Mouse (Mus musculus) MEL (cell line): Measurements from ENCODE around the gene Gas7. TPM values are rescaled to one million over a fixed set of nuclear protein-coding genes. Genes with fewer than 3 reads are reported as not detected.

ENCODE experiments used
- DNase-seq: peaks from one replicate; pipeline ENCODE4 v3.0.0; 2011; ENCODE audit warnings: low read depth, low spot score
- H3K27ac ChIP-seq: 2 replicates; pipeline ENCODE4 v1.5.1; 2012; ENCODE audit warnings: low read depth, mild to moderate bottlenecking, control low read depth, low read length, moderate library complexity; ENCODE audit not compliant: control insufficient read depth
- H3K27me3 ChIP-seq, 2 experiments: fragments of 150-350 bp in 1 of 2; sonication (generic) in 1 of 2; 2 replicates each; pipeline ENCODE4 v1.6.1; 2012; ENCODE audit warnings: low read length in 2 of 2, mild to moderate bottlenecking in 2 of 2, improper control_type of control experiment in 1 of 2, moderate library complexity in 1 of 2; ENCODE audit not compliant: insufficient read depth in 2 of 2, control insufficient read depth in 1 of 2
- H3K36me3 ChIP-seq, 2 experiments: 2 replicates each; pipeline ENCODE4 v1.6.1; 2012 to 2014; ENCODE audit warnings: low read length in 2 of 2, improper control_type of control experiment in 1 of 2, inconsistent platforms in 1 of 2, mild to moderate bottlenecking in 1 of 2; ENCODE audit not compliant: insufficient read depth in 2 of 2, control insufficient read depth in 1 of 2
- H3K4me1 ChIP-seq, 2 experiments: fragments of 150-350 bp in 1 of 2; sonication (generic) in 1 of 2; 2 replicates each; pipeline ENCODE4 v1.6.1; 2012; ENCODE audit warnings: low read length in 2 of 2, improper control_type of control experiment in 1 of 2, mild to moderate bottlenecking in 1 of 2; ENCODE audit not compliant: insufficient read depth in 2 of 2, control insufficient read depth in 1 of 2
- H3K4me3 ChIP-seq, 2 experiments: fragments of 150-350 bp in 1 of 2; sonication (generic) in 1 of 2; 2 replicates each; pipeline ENCODE4 v1.5.1; 2012; ENCODE audit warnings: low read depth in 2 of 2, low read length in 2 of 2, mild to moderate bottlenecking in 2 of 2, moderate library complexity in 2 of 2, control low read depth in 1 of 2, improper control_type of control experiment in 1 of 2; ENCODE audit not compliant: control insufficient read depth in 1 of 2, insufficient read depth in 1 of 2
- H3K79me2 ChIP-seq: 2 replicates; pipeline ENCODE4 v1.6.1; 2012; ENCODE audit warnings: mild to moderate bottlenecking, low read length, moderate library complexity; ENCODE audit not compliant: control insufficient read depth, poor library complexity, insufficient read depth
- H3K9ac ChIP-seq: 2 replicates; pipeline ENCODE4 v1.6.1; 2012; ENCODE audit warnings: low read depth, mild to moderate bottlenecking, control low read depth, low read length, moderate library complexity; ENCODE audit not compliant: control insufficient read depth, poor library complexity, severe bottlenecking
- H3K9me3 ChIP-seq: fragments of 150-350 bp; sonication (generic); replicated peaks from 2 replicates; pipeline ENCODE4 v1.6.1; 2012; ENCODE audit warnings: mild to moderate bottlenecking, low read length, improper control_type of control experiment, moderate library complexity; ENCODE audit not compliant: insufficient read depth
- CHD1 ChIP-seq: IDR thresholded peaks from 2 replicates; pipeline ENCODE4 v1.6.1; 2012; ENCODE audit warnings: low read depth, mild to moderate bottlenecking, inconsistent platforms, low read length, improper control_type of control experiment
- CHD2 ChIP-seq: IDR thresholded peaks from 2 replicates; pipeline ENCODE4 v1.6.1; 2011; ENCODE audit warnings: low read length, improper control_type of control experiment
- E2F4 ChIP-seq: IDR thresholded peaks from 2 replicates; pipeline ENCODE4 v1.6.1; 2011; ENCODE audit warnings: low read depth, low read length, improper control_type of control experiment, borderline replicate concordance
- ELF1 ChIP-seq: IDR thresholded peaks from 2 replicates; pipeline ENCODE4 v1.6.1; 2014; ENCODE audit warnings: low read depth, mild to moderate bottlenecking, inconsistent platforms, low read length, improper control_type of control experiment, moderate library complexity
- EP300 ChIP-seq, 2 experiments: IDR thresholded peaks; 2 replicates each; pipeline ENCODE4 v1.6.1; 2011; ENCODE audit warnings: improper control_type of control experiment in 2 of 2, low read length in 2 of 2, low read depth in 1 of 2, mild to moderate bottlenecking in 1 of 2
- ETS1 ChIP-seq: IDR thresholded peaks from 2 replicates; pipeline ENCODE4 v1.6.1; 2012; ENCODE audit warnings: low read depth, mild to moderate bottlenecking, inconsistent platforms, low read length, improper control_type of control experiment, moderate library complexity
- GATA1 ChIP-seq: IDR thresholded peaks from 2 replicates; pipeline ENCODE4 v1.6.1; 2011; ENCODE audit warnings: low read depth, low read length, improper control_type of control experiment
- KAT2A ChIP-seq: conservative IDR thresholded peaks from 2 replicates; pipeline ENCODE4 v1.6.1; 2012; ENCODE audit warnings: low read depth, low read length, improper control_type of control experiment, inconsistent platforms
- MAFK ChIP-seq: IDR thresholded peaks from 2 replicates; pipeline ENCODE4 v1.6.1; 2011; ENCODE audit warnings: low read depth, mild to moderate bottlenecking, low read length, improper control_type of control experiment, borderline replicate concordance
- MAX ChIP-seq: IDR thresholded peaks from 2 replicates; pipeline ENCODE4 v1.6.1; 2011; ENCODE audit warnings: low read length, improper control_type of control experiment
- MEF2A ChIP-seq: IDR thresholded peaks from 2 replicates; pipeline ENCODE4 v1.6.1; 2014; ENCODE audit warnings: low read depth, mild to moderate bottlenecking, inconsistent platforms, low read length, improper control_type of control experiment; ENCODE audit not compliant: poor library complexity, insufficient replicate concordance, severe bottlenecking; ENCODE audit errors: extremely low read depth
- MYB ChIP-seq: IDR thresholded peaks from 2 replicates; pipeline ENCODE4 v1.6.1; 2011; ENCODE audit warnings: mild to moderate bottlenecking, low read depth, low read length, improper control_type of control experiment
- MYC ChIP-seq: IDR thresholded peaks from 2 replicates; pipeline ENCODE4 v1.6.1; 2011; ENCODE audit warnings: low read depth, mild to moderate bottlenecking, low read length, improper control_type of control experiment, moderate library complexity
- NRF1 ChIP-seq: IDR thresholded peaks from 2 replicates; pipeline ENCODE4 v1.6.1; 2014; ENCODE audit warnings: low read depth, mild to moderate bottlenecking, inconsistent platforms, low read length, improper control_type of control experiment, moderate library complexity; ENCODE audit not compliant: poor library complexity, insufficient read depth, severe bottlenecking
- POLR2A ChIP-seq, 2 experiments: IDR thresholded peaks; 2 replicates each; pipeline ENCODE4 v1.6.1; 2011 to 2012; ENCODE audit warnings: low read length in 2 of 2, mild to moderate bottlenecking in 2 of 2, control low read depth in 1 of 2, improper control_type of control experiment in 1 of 2, low read depth in 1 of 2, moderate library complexity in 1 of 2; ENCODE audit not compliant: control insufficient read depth in 1 of 2, insufficient read depth in 1 of 2, poor library complexity in 1 of 2
- POLR2AphosphoS2 ChIP-seq: IDR thresholded peaks from 2 replicates; pipeline ENCODE4 v1.6.1; 2011; ENCODE audit warnings: low read length, improper control_type of control experiment
- RCOR1 ChIP-seq: IDR thresholded peaks from 2 replicates; pipeline ENCODE4 v1.6.1; 2012; ENCODE audit warnings: low read depth, mild to moderate bottlenecking, inconsistent platforms, low read length, improper control_type of control experiment
- SIN3A ChIP-seq: IDR thresholded peaks from 2 replicates; pipeline ENCODE4 v1.6.1; 2012; ENCODE audit warnings: low read length, improper control_type of control experiment, inconsistent platforms
- TAL1 ChIP-seq: IDR thresholded peaks from 2 replicates; pipeline ENCODE4 v1.6.1; 2012; ENCODE audit warnings: mild to moderate bottlenecking, inconsistent platforms, low read length, moderate library complexity, mixed read lengths
- TBP ChIP-seq: IDR thresholded peaks from 2 replicates; pipeline ENCODE4 v1.8.0; 2011; ENCODE audit warnings: low read depth, low read length, improper control_type of control experiment
- UBTF ChIP-seq: IDR thresholded peaks from 2 replicates; pipeline ENCODE4 v1.6.1; 2012; ENCODE audit warnings: low read depth, mild to moderate bottlenecking, inconsistent platforms, low read length, improper control_type of control experiment, moderate library complexity, borderline replicate concordance; ENCODE audit not compliant: insufficient read depth
- USF2 ChIP-seq, 2 experiments: IDR thresholded peaks; 2 replicates each; pipeline ENCODE4 v1.6.1; 2011 to 2012; ENCODE audit warnings: improper control_type of control experiment in 2 of 2, low read length in 2 of 2, borderline replicate concordance in 1 of 2, inconsistent platforms in 1 of 2, low read depth in 1 of 2, mild to moderate bottlenecking in 1 of 2; ENCODE audit not compliant: insufficient read depth in 1 of 2
- ZC3H11A ChIP-seq: IDR thresholded peaks from 2 replicates; pipeline ENCODE4 v1.6.1; 2012; ENCODE audit warnings: low read depth, mild to moderate bottlenecking, inconsistent platforms, low read length, improper control_type of control experiment
- ZKSCAN1 ChIP-seq: IDR thresholded peaks from 2 replicates; pipeline ENCODE4 v1.6.1; 2012; ENCODE audit warnings: low read depth, mild to moderate bottlenecking, inconsistent platforms, low read length, improper control_type of control experiment, moderate library complexity
- ZNF384 ChIP-seq: IDR thresholded peaks from 2 replicates; pipeline ENCODE4 v1.6.1; 2012; ENCODE audit warnings: low read depth, mild to moderate bottlenecking, inconsistent platforms, low read length, improper control_type of control experiment
- polyA plus RNA-seq, 2 experiments: library from polyadenylated mRNA; stranded (reverse) in 1 of 2; unstranded in 1 of 2; fragments of >175 nt in 1 of 2; fragments of >200 nt in 1 of 2; gene quantifications; 2 replicates each; pipeline versions ENCODE4 v1.2.1 to v1.2.4; 2012; ENCODE audit warnings: low replicate concordance in 2 of 2, low read depth in 1 of 2; ENCODE audit not compliant: insufficient read length in 2 of 2, insufficient read depth in 1 of 2, missing spikeins in 1 of 2
- total RNA-seq: library from RNA; depleted of rRNA; stranded (reverse); fragments of 300-350 nt; gene quantifications from 2 replicates; pipeline ENCODE4 v1.2.3, GENCODE M21; 2012

Gas7 gene
- total and polyA plus RNA-seq, 3 experiments, result 0.04 TPM; not detected in 2

DNA sequence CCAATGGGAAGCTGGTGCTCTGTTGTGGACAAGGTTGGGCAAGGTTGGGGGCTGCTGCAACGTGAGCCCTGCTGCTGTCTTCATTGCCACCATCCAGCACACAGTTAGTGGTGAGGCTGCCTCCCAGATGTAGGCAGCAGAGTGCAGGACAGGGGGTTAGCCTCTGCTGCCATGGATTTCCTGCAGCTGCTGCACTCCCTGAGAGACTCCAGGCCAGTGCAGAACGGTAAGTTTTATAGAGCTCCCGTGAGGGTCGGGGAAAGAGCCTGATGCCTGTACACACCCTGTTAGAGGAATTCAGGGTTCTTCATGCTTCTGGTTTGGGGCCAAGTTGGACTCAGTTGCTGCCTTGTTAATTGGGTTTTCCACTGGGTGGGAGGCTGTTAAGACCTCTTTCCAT, 11.9 kb downstream of the Gas7 start:
- H3K27me3 ChIP-seq, result no peaks in the 10 kb centered on the region
- H3K27ac ChIP-seq, result no peak overlapping the region
- H3K9me3 ChIP-seq, result no peaks in the 10 kb centered on the region
- no peak for DNase-seq
- no peak for TF ChIP-seq EP300 (IDR thresholded peaks at IDR 0.05; ENCODE audit: low read depth in 1 of 2, low read length in 2 of 2)
- no peak for TF ChIP-seq ZKSCAN1
- no peak for TF ChIP-seq CHD1
- no peak for TF ChIP-seq TAL1
- TF ChIP-seq POLR2A (IDR thresholded peaks at IDR 0.05; ENCODE audit: control insufficient read depth in 1 of 2, insufficient read depth in 1 of 2, low read depth in 1 of 2, low read length in 2 of 2, poor library complexity in 1 of 2), result no peak
- no peak for TF ChIP-seq ZC3H11A
- TF ChIP-seq CHD2, result no peak
- no peak for TF ChIP-seq POLR2AphosphoS2
- TF ChIP-seq E2F4, result no peak
- TF ChIP-seq RCOR1, result no peak
- TF ChIP-seq MYC, result no peak
- TF ChIP-seq SIN3A, result no peak
- TF ChIP-seq NRF1, result no peak
- no peak for TF ChIP-seq MEF2A
- TF ChIP-seq GATA1, result no peak
- no peak for TF ChIP-seq ETS1
- no peak for TF ChIP-seq ZNF384
- no peak for TF ChIP-seq MYB
- TF ChIP-seq MAX, result no peak
- TF ChIP-seq UBTF, result no peak
- H3K9ac ChIP-seq, result no peak overlapping the region
- H3K79me2 ChIP-seq, result no peaks in the 10 kb centered on the region
- no peaks in the 10 kb centered on the region for H3K4me1 ChIP-seq
- no peak overlapping the region for H3K4me3 ChIP-seq
- H3K36me3 ChIP-seq, result no peaks in the 10 kb centered on the region

- Histone ChIP-seq H3K4me3 (no peak overlapping the region), H3K36me3 (no peaks in the 10 kb centered on the region), H3K4me1 (no peaks in the 10 kb centered on the region), H3K27ac (no peak overlapping the region), H3K79me2 (no peaks in the 10 kb centered on the region), H3K9ac (no peak overlapping the region), H3K9me3 (no peaks in the 10 kb centered on the region), H3K27me3 (no peaks in the 10 kb centered on the region)
- TF ChIP-seq MAFK (no peak), ELF1 (no peak), POLR2AphosphoS2 (no peak), TAL1 (no peak), KAT2A (no peak), MAX (no peak), TBP (no peak), USF2 (IDR thresholded peaks at IDR 0.05; ENCODE audit: borderline replicate concordance in 1 of 2, insufficient read depth in 1 of 2, low read depth in 1 of 2, low read length in 2 of 2) (no peak)
- DNase-seq, result no peak
Measured at GRCm38 (mm10) chr11:67468846-67469245, 13.6 kb downstream of the Gas7 start.
